Mouse (Mus musculus) cerebellum, adult 9-10 months (tissue): Measurements from ENCODE around the gene Slc10a7.
A peak's percentile ranks its signal among the peaks of the same experiment; 100 is the strongest.

Source experiments
- DNase-seq: peaks from one replicate; pipeline ENCODE4 v3.0.0; 2022

Slc10a7 gene

GRCm38 (mm10) chr8:78626632-78627031, 117.5 kb downstream of the Slc10a7 start:
- no peak for DNase-seq

DNA sequence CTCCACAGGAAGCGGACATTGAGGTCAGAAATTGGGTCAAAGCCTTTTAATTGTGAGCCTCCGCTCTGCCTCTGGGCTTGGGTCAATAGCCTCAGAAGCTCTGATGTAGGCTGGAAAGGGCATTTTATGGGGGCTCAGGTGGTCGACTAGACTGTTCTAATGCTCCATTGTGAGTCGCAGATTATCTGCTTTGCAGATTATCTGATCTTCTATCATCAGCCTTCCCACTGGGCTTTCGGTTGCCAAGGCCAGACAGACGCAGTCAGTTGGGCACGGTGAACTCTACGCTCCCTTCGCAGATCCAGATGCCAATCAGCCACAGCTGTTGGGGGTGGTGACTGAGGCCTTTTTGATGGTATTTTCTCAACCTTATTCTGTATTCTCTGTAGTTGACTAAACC, 118.6 kb downstream of the Slc10a7 start:
- no peak for DNase-seq

GRCm38 (mm10) chr8:78630414-78631164, 121.4 kb downstream of the Slc10a7 start:
- no peak for DNase-seq

DNA sequence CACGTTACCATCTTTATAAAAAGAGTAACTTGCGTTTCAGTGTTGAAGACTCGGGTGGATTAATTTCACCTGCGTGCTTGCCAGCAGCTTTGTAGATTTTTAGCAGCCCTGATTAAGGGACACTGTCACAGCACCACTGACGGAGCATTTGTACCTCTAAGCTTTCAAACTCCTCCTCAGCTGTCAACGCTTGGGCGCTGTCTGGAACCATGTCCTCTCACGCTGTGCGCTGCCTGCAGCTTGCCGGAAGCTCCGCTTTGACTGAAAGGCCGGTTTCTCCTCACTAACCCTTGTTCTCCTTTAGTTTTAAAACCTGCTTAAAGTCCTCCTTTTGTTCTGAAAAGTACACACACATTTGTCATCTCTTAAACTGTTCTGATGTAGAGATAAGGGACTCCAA, 123.9 kb downstream of the Slc10a7 start:
- DNase-seq, result no peak

GRCm38 (mm10) chr8:78634018-78634417, 124.9 kb downstream of the Slc10a7 start:
- DNase-seq, result no peak

- no peak for DNase-seq
These were observed 125.5 kb downstream of the Slc10a7 start for GRCm38 (mm10) chr8:78634523-78635240.

- DNase-seq, result no peak
These were observed 126.2 kb downstream of the Slc10a7 start for GRCm38 (mm10) chr8:78635241-78635771.

DNA sequence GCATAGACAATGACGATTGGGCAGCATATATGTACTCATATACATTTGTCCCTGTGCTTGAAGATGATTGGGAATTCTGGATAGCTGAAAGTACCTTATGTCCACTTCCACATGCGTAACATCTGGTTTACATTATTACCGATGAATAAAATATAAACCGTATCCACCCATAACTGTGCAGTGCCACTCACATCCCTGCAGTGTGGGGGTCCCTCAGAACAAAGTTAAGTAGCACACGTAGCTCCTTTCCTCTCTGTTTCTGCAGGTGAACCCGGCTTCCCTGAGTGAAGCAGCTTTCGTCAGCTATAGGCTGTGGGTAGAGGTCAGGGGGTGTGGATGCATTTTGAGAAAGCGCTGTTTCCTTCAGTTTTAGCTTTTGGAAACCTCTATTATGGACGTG, 132.8 kb downstream of the Slc10a7 start:
- no peak for DNase-seq

GRCm38 (mm10) chr8:78642376-78642775, 133.2 kb downstream of the Slc10a7 start:
- DNase-seq, result no peak

GRCm38 (mm10) chr8:78647000-78647656, 138.0 kb downstream of the Slc10a7 start:
- DNase-seq, result no peak

DNA sequence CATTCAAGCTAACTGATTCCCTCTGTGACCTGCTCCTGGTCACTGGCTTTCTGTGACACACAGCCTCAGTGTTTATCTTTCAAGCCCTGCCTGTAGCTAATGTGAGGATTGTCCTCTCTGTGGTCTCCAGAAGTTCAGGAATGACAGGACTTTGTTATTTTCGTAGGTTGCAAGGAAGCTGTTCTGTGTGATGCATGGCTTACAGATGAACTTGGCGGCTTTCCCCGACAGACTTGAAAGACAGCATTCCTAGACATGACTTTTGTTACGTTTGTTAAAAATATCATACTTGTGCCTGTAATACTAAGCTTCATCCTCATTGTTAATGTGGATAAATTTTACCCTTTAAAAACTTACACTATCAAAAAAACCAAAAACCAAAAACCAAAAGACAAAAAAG, 138.7 kb downstream of the Slc10a7 start:
- no peak for DNase-seq

GRCm38 (mm10) chr8:78648918-78649317, 139.8 kb downstream of the Slc10a7 start:
- DNase-seq, result peak; percentile 46

- no peak for DNase-seq
These were observed 142.5 kb downstream of the Slc10a7 start for GRCm38 (mm10) chr8:78651670-78652069.

- DNase-seq, result no peak
These were observed 146.4 kb downstream of the Slc10a7 start for GRCm38 (mm10) chr8:78655351-78656045.

DNA sequence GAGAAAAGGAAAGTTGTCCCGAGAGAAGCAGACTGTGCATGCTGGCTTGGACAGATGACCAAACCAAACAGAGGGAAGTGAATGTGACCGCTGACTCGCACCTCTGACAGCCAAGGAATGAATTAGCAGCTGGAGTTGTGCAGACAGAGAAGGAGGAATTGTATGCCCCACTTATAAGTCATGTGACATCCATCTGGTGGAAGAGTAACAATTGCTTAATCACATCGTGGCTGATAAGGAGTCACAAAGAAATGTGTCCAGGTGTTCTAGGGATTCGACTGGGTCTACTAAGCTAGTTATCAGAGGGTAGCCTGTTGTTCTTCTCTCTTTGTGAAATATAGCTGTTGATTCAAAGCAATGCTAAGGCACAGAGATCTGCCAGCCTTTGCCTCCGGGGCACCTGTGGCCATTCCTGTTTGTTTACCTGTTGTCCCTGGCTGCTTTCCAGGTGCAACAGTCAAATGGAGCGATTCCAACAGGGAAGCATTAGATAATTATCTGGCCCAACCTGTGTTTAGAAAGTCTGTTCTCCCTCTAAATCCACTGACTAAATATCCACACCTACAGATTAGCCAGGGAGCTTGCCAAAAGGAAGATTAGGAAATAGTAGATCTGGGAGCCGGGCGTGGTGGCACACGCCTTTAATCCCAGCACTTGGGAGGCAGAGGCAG, 147.7 kb downstream of the Slc10a7 start:
- peak; percentile 71 for DNase-seq

DNA sequence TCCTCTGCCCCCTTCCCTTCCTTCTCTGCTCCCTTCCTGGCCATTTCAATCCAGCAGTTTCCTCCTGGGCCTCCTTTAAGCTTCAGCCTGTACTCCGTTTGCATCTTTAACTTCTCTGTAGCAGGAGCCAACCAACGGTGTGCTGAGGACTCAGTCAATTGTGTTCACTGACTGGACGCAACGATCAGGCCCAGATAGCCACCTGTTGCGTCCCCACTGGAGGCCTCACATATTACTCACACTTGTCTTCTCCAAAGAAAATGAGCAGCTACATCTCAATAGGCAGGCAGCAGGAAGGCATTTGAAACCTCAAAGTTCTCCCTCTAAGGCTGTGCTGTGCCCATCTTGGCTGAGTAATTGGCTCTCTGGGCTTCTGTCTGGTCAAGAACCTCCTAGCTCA, 149.0 kb downstream of the Slc10a7 start:
- no peak for DNase-seq

DNA sequence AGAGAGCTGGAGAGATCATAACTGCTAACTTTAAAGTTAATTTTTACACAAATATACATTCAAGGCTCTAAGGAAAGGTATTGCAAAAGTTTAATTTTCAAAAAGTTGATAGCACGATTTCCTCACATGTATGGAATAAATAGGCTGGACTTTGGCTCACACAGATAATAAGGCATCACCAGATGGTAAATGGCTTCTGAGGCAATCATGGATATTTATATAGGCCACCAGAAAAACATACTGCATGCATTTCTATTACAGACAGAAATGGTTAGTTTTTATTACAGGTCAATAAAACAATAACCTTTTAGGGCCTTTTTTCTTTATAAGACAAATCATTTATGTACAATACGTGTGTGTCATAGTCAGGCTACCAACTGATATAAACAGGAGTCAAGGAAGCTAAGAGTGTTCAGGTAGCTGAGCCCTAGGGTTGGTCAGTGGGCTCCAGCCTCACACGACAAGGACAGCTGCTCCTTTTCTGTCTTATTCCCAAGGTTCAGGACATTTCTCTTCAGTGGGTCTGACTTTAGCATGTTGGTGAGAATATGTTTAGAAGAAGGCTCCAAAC, 150.6 kb downstream of the Slc10a7 start:
- no peak for DNase-seq

GRCm38 (mm10) chr8:78664306-78664940, 155.3 kb downstream of the Slc10a7 start:
- peak; percentile 40 for DNase-seq

- no peak for DNase-seq
These were observed 158.3 kb downstream of the Slc10a7 start for GRCm38 (mm10) chr8:78667399-78667798.

DNA sequence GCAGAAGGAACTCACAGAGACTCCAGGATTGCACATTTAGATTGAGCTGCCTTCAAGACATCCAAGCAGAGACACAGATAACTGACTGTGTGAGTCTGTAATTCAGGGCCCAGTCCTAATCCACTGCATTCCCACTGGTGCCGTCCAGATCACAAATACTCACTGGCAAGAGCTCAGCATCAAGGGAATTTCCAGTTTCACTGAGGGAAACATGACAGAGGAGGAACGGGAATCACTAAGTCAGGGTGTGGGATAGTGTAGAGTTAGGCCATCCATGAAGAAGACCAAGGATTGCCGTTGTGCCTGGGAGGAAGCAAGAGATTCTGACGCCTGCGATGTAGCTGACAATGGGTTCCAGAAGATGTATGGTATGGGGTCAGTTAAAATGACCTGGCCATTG, 159.1 kb downstream of the Slc10a7 start:
- DNase-seq, result no peak

- no peak for DNase-seq
These were observed 161.1 kb downstream of the Slc10a7 start for GRCm38 (mm10) chr8:78670241-78670640.
